Mouse (Mus musculus): ENCODE measurements around the gene Spata5. TPM values are rescaled to one million over a fixed set of nuclear protein-coding genes. Genes with fewer than 3 reads are reported as not detected.

Spata5 gene
- 40.1 and 48.9 TPM in 2 replicates for polyA plus RNA-seq (2016; fragmentation: Nextera tagmentation; extraction: Ambion mirVana)

- Histone ChIP-seq H3K36me3 (0 out of 2 replicates have a peak, but pooled peaks cover 2% of the 10 kb centered on the region), H3K4me1 (peaks cover 29% of the 10 kb centered on the region), H3K9me3 (replicated peaks) (no peaks in the 10 kb centered on the region), H3K27me3 (ENCODE audit: low read depth, poor library complexity, severe bottlenecking) (no peaks in the 10 kb centered on the region), H3K27ac (replicated peaks) (peak within 1 kb of the TSS; percentile 91), H3K4me3 (peak within 1 kb of the TSS; percentile 92)
- under 1% methylated on average over 49 of the region's 50 CpGs for WGBS
- peak; percentile 100 for DNase-seq (ENCODE audit: low spot score)
These were observed at the start of gene Spata5 for GRCm38 (mm10) chr3:37419458-37419991. Gene Spata5 (plus strand): TSS chr3:37419896.

GRCm38 (mm10) chr3:37370407-37370806 lies 49.3 kb upstream of the Spata5 start:
- DNase-seq (ENCODE audit: low spot score) = no peak
- WGBS = 79% methylated on average over 4 of the region's 4 CpGs
- no peaks in the 10 kb centered on the region for H3K9me3 ChIP-seq (replicated peaks)
- H3K4me1 ChIP-seq = no peaks in the 10 kb centered on the region
- no peaks in the 10 kb centered on the region for H3K36me3 ChIP-seq
- no peak overlapping the region for H3K4me3 ChIP-seq
- no peak overlapping the region for H3K27ac ChIP-seq (replicated peaks)
- no peaks in the 10 kb centered on the region for H3K27me3 ChIP-seq (ENCODE audit: low read depth, poor library complexity, severe bottlenecking)

DNA sequence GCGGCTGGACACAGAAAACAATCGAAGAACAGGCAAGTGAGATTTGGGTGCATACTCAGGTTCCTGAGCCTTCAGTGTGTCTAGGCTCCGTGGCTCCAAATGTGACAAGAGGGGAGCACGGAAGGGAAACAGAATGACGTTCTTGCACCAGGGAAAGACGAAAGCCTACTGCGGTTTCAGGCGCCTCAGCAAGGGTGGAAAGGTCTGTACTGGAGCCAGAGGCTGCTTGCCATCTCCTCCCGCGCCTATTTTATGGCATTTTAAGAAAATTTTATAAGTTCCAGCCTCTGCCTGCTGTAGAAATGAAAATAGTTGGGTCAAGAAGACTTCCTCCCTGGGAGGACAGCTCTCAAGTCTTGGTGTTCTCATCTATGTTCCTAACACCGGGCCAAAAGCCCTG lies 46.0 kb upstream of the Spata5 start:
- Histone ChIP-seq H3K4me3 (no peak overlapping the region), H3K27me3 (ENCODE audit: low read depth, poor library complexity, severe bottlenecking) (no peaks in the 10 kb centered on the region), H3K36me3 (no peaks in the 10 kb centered on the region), H3K27ac (replicated peaks) (no peak overlapping the region), H3K4me1 (peaks cover 4% of the 10 kb centered on the region; the same call in 1 of the 2 replicates), H3K9me3 (replicated peaks) (no peaks in the 10 kb centered on the region)
- WGBS = 89% methylated on average over 11 of the region's 11 CpGs
- no peak for DNase-seq (ENCODE audit: low spot score)

- no peak overlapping the region for H3K4me3 ChIP-seq
- no peaks in the 10 kb centered on the region for H3K36me3 ChIP-seq
- H3K27ac ChIP-seq (replicated peaks) = no peak overlapping the region
- H3K27me3 ChIP-seq (ENCODE audit: low read depth, poor library complexity, severe bottlenecking) = no peaks in the 10 kb centered on the region
- DNase-seq (ENCODE audit: low spot score) = no peak
- H3K4me1 ChIP-seq = peaks cover 4% of the 10 kb centered on the region; the same call in 1 of the 2 replicates
- H3K9me3 ChIP-seq (replicated peaks) = no peaks in the 10 kb centered on the region
- WGBS = 80% methylated on average over 6 of the region's 6 CpGs
These were observed 41.8 kb upstream of the Spata5 start for GRCm38 (mm10) chr3:37377926-37378325.

- no peak for DNase-seq (ENCODE audit: low spot score)
- H3K27ac ChIP-seq (replicated peaks) = no peak overlapping the region
- H3K9me3 ChIP-seq (replicated peaks) = no peaks in the 10 kb centered on the region
- 84% methylated on average over 6 of the region's 6 CpGs for WGBS
- no peaks in the 10 kb centered on the region for H3K36me3 ChIP-seq
- H3K27me3 ChIP-seq (ENCODE audit: low read depth, poor library complexity, severe bottlenecking) = no peaks in the 10 kb centered on the region
- H3K4me1 ChIP-seq = peaks cover 4% of the 10 kb centered on the region; the same call in 1 of the 2 replicates
- no peak overlapping the region for H3K4me3 ChIP-seq
These were observed 41.3 kb upstream of the Spata5 start for GRCm38 (mm10) chr3:37378412-37378811.

DNA sequence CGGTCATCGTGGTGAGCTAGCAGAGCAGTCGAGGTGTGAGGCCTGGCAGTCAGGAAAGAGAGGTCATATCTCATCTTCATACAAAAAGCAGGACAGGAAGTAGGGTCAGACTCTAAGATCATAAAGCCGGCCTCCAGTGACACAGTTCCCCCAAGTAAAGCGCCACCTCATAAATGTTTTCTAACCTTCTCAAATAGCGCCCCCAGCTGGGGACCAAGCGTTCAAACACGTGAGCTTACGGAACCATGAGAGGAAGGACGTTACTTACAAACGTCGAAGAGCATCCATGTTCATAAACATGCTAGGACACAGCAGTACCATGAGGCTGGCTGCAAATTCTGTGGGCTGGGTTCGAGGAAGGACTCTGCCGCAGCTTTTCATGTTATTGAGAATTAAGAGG lies 40.5 kb upstream of the Spata5 start:
- Histone ChIP-seq H3K36me3 (no peaks in the 10 kb centered on the region), H3K4me3 (no peak overlapping the region), H3K27me3 (ENCODE audit: low read depth, poor library complexity, severe bottlenecking) (no peaks in the 10 kb centered on the region), H3K27ac (replicated peaks) (no peak overlapping the region), H3K9me3 (replicated peaks) (no peaks in the 10 kb centered on the region), H3K4me1 (peaks cover 4% of the 10 kb centered on the region; the same call in 1 of the 2 replicates)
- no peak for DNase-seq (ENCODE audit: low spot score)
- WGBS = 85% methylated on average over 14 of the region's 14 CpGs

DNA sequence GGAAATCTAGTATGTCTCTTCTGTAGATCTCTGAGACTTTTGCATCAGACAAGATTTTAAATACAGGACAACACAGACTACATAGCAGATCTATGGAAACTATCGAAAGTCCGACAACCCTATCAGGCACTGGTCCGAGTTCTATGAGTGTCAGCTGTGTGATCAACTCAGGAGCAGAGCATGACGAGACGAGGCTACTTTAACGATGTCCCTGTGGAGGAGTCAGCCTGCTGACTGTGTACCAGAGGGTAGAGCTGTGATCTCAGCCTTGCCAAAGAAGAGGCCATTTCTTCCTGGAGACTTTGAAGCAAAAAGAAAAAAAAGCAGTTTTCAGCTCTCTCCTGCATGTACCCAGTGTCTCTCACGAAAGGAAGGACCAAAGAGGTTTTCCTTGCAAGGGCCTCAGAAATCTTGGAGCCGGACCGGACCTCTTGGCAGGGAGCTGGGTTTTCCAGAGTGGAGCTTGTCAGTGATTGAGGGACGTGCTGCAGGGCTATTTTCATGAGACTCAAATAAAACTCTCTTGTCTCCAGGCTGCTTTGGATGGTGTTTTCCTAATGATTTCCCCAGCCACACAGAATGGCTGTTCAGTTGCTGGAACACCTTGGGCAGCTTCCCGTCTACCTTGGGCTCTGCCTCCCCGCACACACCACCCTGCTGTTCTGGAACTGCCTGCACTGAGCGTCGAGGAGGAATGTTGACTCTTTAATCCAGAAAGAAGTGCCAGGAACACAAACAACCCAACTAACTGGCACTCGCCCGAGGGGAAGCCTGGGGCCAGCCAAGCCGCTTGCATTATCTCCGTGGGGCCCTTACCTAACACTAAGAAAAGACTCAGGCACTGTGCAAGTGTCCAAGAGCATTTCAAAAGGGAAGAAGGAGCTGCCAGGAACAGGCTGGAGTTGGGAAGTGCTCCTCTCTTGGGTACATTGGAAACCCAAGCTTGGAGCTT lies 39.5 kb upstream of the Spata5 start:
- WGBS = 82% methylated on average over 18 of the region's 18 CpGs
- Histone ChIP-seq H3K27ac (replicated peaks) (no peak overlapping the region), H3K27me3 (ENCODE audit: low read depth, poor library complexity, severe bottlenecking) (no peaks in the 10 kb centered on the region), H3K4me3 (no peak overlapping the region), H3K4me1 (peaks cover 4% of the 10 kb centered on the region; the same call in 1 of the 2 replicates), H3K9me3 (replicated peaks) (no peaks in the 10 kb centered on the region), H3K36me3 (no peaks in the 10 kb centered on the region)
- DNase-seq (ENCODE audit: low spot score) = no peak

GRCm38 (mm10) chr3:37381457-37381856 lies 38.2 kb upstream of the Spata5 start:
- H3K4me1 ChIP-seq = peaks cover 4% of the 10 kb centered on the region; the same call in 1 of the 2 replicates
- H3K27ac ChIP-seq (replicated peaks) = no peak overlapping the region
- no peak for DNase-seq (ENCODE audit: low spot score)
- H3K36me3 ChIP-seq = no peaks in the 10 kb centered on the region
- H3K27me3 ChIP-seq (ENCODE audit: low read depth, poor library complexity, severe bottlenecking) = no peaks in the 10 kb centered on the region
- no peaks in the 10 kb centered on the region for H3K9me3 ChIP-seq (replicated peaks)
- H3K4me3 ChIP-seq = no peak overlapping the region
- 80% methylated on average over 6 of the region's 6 CpGs for WGBS

- DNase-seq (ENCODE audit: low spot score) = no peak
- WGBS = 89% methylated on average over 6 of the region's 6 CpGs
- no peak overlapping the region for H3K4me3 ChIP-seq
- H3K9me3 ChIP-seq (replicated peaks) = no peaks in the 10 kb centered on the region
- H3K36me3 ChIP-seq = no peaks in the 10 kb centered on the region
- H3K27ac ChIP-seq (replicated peaks) = no peak overlapping the region
- H3K27me3 ChIP-seq (ENCODE audit: low read depth, poor library complexity, severe bottlenecking) = no peaks in the 10 kb centered on the region
- no peaks in the 10 kb centered on the region for H3K4me1 ChIP-seq
These were observed 36.5 kb upstream of the Spata5 start for GRCm38 (mm10) chr3:37383096-37383765.

DNA sequence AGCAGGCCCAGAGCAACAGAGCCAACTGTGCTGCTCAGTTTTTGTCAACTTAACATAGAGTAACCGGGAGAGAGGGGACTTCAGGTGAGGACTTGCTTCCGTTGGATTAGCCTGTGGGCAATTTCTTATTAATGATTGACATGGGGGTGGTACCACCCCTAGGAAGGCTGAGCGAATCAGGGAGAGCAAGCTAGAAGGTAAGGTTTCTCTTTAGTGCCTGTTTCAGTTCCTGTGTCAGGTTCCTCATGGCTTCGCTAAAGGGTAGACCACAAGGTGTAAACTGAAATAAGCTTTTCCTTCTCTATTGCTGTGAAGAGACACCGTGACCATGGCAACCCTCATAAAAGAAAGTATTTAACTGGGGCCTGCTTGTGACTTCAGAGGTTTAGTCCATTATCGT lies 32.4 kb upstream of the Spata5 start:
- no peaks in the 10 kb centered on the region for H3K27me3 ChIP-seq (ENCODE audit: low read depth, poor library complexity, severe bottlenecking)

GRCm38 (mm10) chr3:37396930-37397608 lies 22.6 kb upstream of the Spata5 start:
- no peak overlapping the region for H3K27ac ChIP-seq (replicated peaks)
- 89% methylated on average over 5 of the region's 5 CpGs for WGBS
- H3K4me3 ChIP-seq = no peak overlapping the region
- H3K27me3 ChIP-seq (ENCODE audit: low read depth, poor library complexity, severe bottlenecking) = no peaks in the 10 kb centered on the region
- no peak for DNase-seq (ENCODE audit: low spot score)
- no peaks in the 10 kb centered on the region for H3K36me3 ChIP-seq
- no peaks in the 10 kb centered on the region for H3K4me1 ChIP-seq
- no peaks in the 10 kb centered on the region for H3K9me3 ChIP-seq (replicated peaks)

More for the DNA sequence above, 32.4 kb upstream of the Spata5 start:
- no peak overlapping the region for H3K27ac ChIP-seq (replicated peaks)
- no peak for DNase-seq (ENCODE audit: low spot score)
- WGBS = 90% methylated on average over 6 of the region's 6 CpGs
- H3K9me3 ChIP-seq (replicated peaks) = peaks cover 9% of the 10 kb centered on the region
- no peaks in the 10 kb centered on the region for H3K36me3 ChIP-seq
- H3K4me3 ChIP-seq = no peak overlapping the region
- no peaks in the 10 kb centered on the region for H3K4me1 ChIP-seq

DNA sequence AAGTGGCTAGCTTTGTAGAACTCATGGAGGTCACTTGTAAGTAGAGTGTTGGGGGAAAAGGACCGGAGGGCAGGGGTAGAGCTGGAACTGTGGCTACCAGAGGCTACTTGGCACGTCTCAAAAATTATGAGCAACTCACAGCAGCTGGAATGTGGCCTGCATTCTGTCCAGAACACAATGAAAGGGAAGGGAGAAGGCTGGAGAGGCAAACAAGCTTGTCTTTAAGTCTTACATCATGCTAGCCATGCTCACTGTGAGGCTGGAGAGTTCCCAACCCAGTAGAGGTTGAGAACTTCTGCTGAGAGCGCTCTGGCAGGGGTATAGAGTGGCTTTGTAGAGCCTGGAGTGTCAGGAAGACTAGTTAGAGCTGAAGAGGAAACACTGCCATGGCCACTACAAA lies 22.1 kb upstream of the Spata5 start:
- DNase-seq (ENCODE audit: low spot score) = no peak
- H3K36me3 ChIP-seq = no peaks in the 10 kb centered on the region
- no peak overlapping the region for H3K4me3 ChIP-seq
- H3K27ac ChIP-seq (replicated peaks) = no peak overlapping the region
- no peaks in the 10 kb centered on the region for H3K27me3 ChIP-seq (ENCODE audit: low read depth, poor library complexity, severe bottlenecking)
- H3K4me1 ChIP-seq = no peaks in the 10 kb centered on the region
- no peaks in the 10 kb centered on the region for H3K9me3 ChIP-seq (replicated peaks)
- WGBS = 78% methylated on average over 3 of the region's 3 CpGs

Data from midbrain, embryonic 10.5 days (tissue).